Mouse (Mus musculus): ENCODE measurements around the gene Gal3st3. TPM values are rescaled to one million over a fixed set of nuclear protein-coding genes. Genes with fewer than 3 reads are reported as not detected.

Gene Gal3st3
- polyA plus RNA-seq, 1 experiment, result 62.3 TPM

DNA sequence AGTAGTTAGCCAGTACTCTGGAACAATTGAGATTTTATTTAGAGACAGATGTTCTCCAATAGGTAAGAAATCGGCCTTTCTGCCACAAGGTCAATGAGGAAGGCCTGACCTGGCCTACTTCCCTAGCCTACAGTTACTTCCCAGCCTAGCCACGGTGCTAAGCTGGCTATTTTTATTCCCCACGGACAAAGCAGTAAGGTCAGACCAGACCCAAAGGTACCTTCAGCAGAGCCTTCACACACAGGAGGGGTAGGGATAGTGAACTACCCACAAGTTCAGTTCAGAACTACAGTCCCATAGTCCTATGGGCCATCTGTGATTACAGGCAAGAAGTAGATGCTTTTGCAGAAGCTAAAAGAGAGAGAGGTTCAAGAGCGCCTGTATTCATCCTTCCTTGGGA is 24.2 kb upstream of the Gal3st3 start:
- H3K4me3 ChIP-seq (ENCODE audit: insufficient read depth, low read length), result no peak overlapping the region; the same call in 1 of the 2 replicates
- peaks cover 8% of the 10 kb centered on the region; the same call in 1 of the 2 replicates for H3K4me1 ChIP-seq (ENCODE audit: control insufficient read depth, insufficient read depth, low read length)
- peak overlapping the region; percentile 93 for H3K27ac ChIP-seq (ENCODE audit: insufficient read depth, low read length)
- TF ChIP-seq POLR2A (IDR thresholded peaks at IDR 0.05; ENCODE audit: extremely low read depth, insufficient read depth, low read length) (no peak), CTCF (IDR thresholded peaks at IDR 0.05; ENCODE audit: extremely low read depth, insufficient read depth, low read length) (no peak)

DNA sequence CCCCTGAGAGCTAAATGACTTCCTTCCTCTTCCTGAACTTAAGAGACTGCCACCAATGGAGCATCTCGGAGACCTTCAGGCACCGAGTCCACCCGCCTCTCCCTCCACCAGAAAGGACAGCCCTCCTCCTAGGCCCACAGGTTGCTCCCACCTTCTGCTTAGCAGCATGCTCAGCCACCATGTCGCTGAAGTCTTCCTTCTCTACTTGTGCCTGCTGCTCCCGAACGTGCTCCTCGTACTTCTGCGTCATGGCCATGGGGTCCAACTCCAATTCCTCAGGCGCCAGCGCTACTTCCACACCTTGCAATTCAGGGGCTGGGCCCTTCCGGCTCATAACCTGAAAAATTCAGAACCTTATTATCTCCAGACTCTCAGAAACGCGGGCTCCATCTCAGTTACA is 23.5 kb upstream of the Gal3st3 start:
- Histone ChIP-seq H3K27ac (ENCODE audit: insufficient read depth, low read length) (peak overlapping the region; percentile 93; the same call in 1 of the 2 replicates), H3K4me1 (ENCODE audit: control insufficient read depth, insufficient read depth, low read length) (peaks cover 6% of the 10 kb centered on the region; the same call in 1 of the 2 replicates), H3K4me3 (ENCODE audit: insufficient read depth, low read length) (no peak overlapping the region)
- TF ChIP-seq POLR2A (IDR thresholded peaks at IDR 0.05; ENCODE audit: extremely low read depth, insufficient read depth, low read length) (no peak), CTCF (IDR thresholded peaks at IDR 0.05; ENCODE audit: extremely low read depth, insufficient read depth, low read length) (no peak)

DNA sequence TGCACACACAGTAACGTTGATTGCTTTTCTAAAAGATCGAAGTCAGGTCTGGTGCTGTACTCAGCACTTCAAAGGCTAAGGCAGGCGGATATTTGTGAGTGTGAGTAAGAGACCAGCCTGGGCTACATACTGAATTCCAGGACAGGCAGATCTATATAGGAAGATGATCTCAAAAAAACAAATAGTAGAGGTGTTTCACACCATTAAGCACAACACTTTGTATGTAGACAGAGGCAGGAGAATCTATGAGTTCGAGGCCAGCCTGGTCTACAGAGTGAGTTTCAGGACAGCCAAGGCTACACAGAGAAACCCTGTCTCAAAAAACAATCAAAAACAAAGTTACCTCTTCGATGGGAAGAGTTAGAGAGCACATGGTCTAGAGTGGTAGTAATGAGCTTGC is 22.4 kb upstream of the Gal3st3 start:
- Histone ChIP-seq H3K4me3 (ENCODE audit: insufficient read depth, low read length) (no peak overlapping the region), H3K27ac (ENCODE audit: insufficient read depth, low read length) (no peak overlapping the region), H3K4me1 (ENCODE audit: control insufficient read depth, insufficient read depth, low read length) (peaks cover 5% of the 10 kb centered on the region; the same call in 1 of the 2 replicates)
- TF ChIP-seq POLR2A (IDR thresholded peaks at IDR 0.05; ENCODE audit: extremely low read depth, insufficient read depth, low read length) (no peak), CTCF (IDR thresholded peaks at IDR 0.05; ENCODE audit: extremely low read depth, insufficient read depth, low read length) (no peak)

DNA sequence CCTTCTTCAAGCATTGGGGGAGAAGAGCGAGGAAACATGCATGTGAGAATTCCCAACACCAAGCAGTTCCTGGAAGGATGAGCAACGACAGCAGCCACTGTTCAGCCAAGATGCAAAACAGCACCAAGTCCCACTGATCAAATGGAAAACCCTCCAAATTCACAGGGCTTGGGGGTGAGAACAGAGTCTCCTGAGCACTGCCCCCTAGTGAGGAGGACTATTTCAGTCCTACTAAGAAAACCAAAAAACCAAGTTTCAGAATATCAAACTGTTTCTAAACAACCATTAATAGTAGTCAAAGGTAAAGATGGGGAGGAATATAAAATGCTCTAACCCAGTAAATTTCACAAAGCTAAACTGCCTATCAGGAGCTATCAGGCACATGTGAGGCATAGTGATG is 21.6 kb upstream of the Gal3st3 start:
- no peak for TF ChIP-seq POLR2A (IDR thresholded peaks at IDR 0.05; ENCODE audit: extremely low read depth, insufficient read depth, low read length)

DNA sequence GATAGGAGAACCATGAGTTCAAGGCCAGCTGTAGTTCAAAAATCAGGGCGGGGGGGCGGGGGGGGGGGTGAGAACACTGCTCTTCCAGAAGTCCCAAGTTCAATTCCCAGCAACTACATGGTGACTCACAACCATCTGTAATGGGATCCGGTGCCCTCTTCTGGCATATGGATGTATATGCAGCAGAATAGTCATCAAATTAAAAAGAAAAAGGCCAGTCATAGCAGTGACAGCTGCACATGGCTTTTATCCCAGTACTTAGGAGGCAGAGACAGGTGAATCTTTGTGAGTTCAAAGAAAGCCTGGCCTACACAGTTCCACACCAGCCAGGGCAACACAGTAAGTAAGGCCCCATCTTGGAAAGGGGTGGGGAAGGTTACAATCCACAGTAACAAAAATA is 21.0 kb upstream of the Gal3st3 start:
- no peak overlapping the region for H3K4me3 ChIP-seq (ENCODE audit: insufficient read depth, low read length)
- H3K4me1 ChIP-seq (ENCODE audit: control insufficient read depth, insufficient read depth, low read length), result peaks cover 3% of the 10 kb centered on the region; the same call in 1 of the 2 replicates
- H3K27ac ChIP-seq (ENCODE audit: insufficient read depth, low read length), result no peak overlapping the region
- TF ChIP-seq POLR2A (IDR thresholded peaks at IDR 0.05; ENCODE audit: extremely low read depth, insufficient read depth, low read length) (no peak), CTCF (IDR thresholded peaks at IDR 0.05; ENCODE audit: extremely low read depth, insufficient read depth, low read length) (no peak)

More for the DNA sequence above, 21.6 kb upstream of the Gal3st3 start:
- H3K27ac ChIP-seq (ENCODE audit: insufficient read depth, low read length), result no peak overlapping the region
- H3K4me3 ChIP-seq (ENCODE audit: insufficient read depth, low read length), result no peak overlapping the region
- H3K4me1 ChIP-seq (ENCODE audit: control insufficient read depth, insufficient read depth, low read length), result peaks cover 3% of the 10 kb centered on the region; the same call in 1 of the 2 replicates

DNA sequence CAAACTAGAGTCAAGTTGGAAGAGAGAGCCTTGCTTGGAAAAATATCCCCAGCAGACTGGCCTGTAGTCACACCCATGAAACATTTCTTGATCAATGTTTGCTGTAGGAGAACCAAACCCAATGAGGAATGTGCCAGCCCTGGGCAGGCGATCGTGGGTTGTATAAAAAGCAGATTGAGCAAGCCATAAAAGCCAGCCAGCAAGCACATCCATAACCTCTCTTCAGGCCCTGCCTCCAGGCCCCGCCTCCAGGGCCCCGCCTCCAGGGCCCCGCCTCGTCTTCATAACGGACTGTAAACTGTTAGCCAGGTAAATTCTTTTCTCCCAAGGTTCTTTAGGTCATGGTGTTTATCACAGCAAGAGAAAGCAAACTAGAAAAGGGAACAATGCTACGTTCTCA is 19.8 kb upstream of the Gal3st3 start:
- H3K27ac ChIP-seq (ENCODE audit: insufficient read depth, low read length), result no peak overlapping the region
- no peak for TF ChIP-seq POLR2A (IDR thresholded peaks at IDR 0.05; ENCODE audit: extremely low read depth, insufficient read depth, low read length)
- no peak for TF ChIP-seq CTCF (IDR thresholded peaks at IDR 0.05; ENCODE audit: extremely low read depth, insufficient read depth, low read length)
- H3K4me3 ChIP-seq (ENCODE audit: insufficient read depth, low read length), result no peak overlapping the region
- H3K4me1 ChIP-seq (ENCODE audit: control insufficient read depth, insufficient read depth, low read length), result peaks cover 3% of the 10 kb centered on the region; the same call in 1 of the 2 replicates

DNA sequence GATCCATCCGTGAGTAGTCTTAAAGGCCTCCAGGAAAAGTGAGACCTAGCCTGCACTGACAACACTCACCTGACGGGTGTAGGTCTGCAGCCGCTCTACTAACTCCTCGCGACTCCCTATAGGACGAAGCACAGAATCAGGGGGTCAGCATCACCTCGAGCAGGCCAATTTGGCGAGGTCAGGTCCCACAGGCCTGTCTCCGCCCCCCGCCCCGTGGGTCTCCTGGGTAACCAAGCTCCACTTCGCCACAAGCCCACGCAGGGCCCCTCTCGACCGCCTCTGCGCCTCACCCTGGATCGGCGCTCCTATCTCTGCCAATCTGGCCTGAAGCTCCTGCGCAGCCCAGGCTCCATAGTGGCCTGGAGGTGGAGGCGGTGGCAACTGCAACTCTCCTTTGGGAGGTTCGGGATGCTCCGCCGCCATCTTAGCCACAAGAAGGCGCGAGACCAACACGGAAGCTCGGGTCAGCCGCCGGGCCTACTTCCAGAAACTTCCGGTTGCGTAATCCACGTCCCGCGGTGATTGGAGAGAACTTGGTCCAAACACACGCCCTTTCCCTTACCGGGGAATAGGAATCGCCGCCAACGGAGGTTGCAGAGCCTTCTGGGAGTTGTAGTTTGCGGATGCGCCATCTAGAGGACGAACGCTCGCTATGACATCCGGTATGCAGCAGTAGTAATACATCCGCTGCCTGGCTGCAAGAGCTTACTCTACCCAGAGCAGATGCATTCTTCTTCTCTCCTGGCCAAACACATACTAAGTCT is 3.0 kb upstream of the Gal3st3 start, which contains the start of gene Sf3b2:
Sf3b2 (minus strand) TSS at position 484 of the 764 bp plus-strand sequence.
- Histone ChIP-seq H3K27ac (ENCODE audit: insufficient read depth, low read length) (peak within 1 kb of the TSS; percentile 42), H3K4me1 (ENCODE audit: control insufficient read depth, insufficient read depth, low read length) (peaks cover 7% of the 10 kb centered on the region; the same call in 1 of the 2 replicates), H3K4me3 (ENCODE audit: insufficient read depth, low read length) (peak within 1 kb of the TSS; percentile 73)
- peak; percentile 75 for TF ChIP-seq CTCF (IDR thresholded peaks at IDR 0.05; ENCODE audit: extremely low read depth, insufficient read depth, low read length)
- peak; percentile 90 for TF ChIP-seq POLR2A (IDR thresholded peaks at IDR 0.05; ENCODE audit: extremely low read depth, insufficient read depth, low read length)

DNA sequence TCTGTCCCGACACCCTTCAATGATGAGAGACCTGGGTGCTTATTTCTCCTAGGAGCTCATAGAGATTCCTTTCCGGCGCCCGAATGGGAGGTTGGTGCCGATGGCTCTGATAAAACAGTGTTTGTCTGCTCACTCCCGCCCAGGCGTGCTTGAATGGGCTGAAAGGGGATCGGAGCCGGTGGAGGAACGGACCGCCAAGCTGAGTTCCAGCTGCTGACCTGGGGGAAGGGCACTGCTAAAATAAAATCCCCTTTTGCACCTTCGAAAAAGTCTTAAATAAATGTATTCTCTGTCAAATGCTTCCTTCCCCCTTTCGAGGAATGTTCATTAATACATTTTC is 2.4 kb upstream of the Gal3st3 start:
- H3K27ac ChIP-seq (ENCODE audit: insufficient read depth, low read length), result peak overlapping the region; percentile 35; the same call in 1 of the 2 replicates
- H3K4me3 ChIP-seq (ENCODE audit: insufficient read depth, low read length), result peak overlapping the region; percentile 73
- no peak for TF ChIP-seq CTCF (IDR thresholded peaks at IDR 0.05; ENCODE audit: extremely low read depth, insufficient read depth, low read length)
- no peak for TF ChIP-seq POLR2A (IDR thresholded peaks at IDR 0.05; ENCODE audit: extremely low read depth, insufficient read depth, low read length)
- H3K4me1 ChIP-seq (ENCODE audit: control insufficient read depth, insufficient read depth, low read length), result peaks cover 9% of the 10 kb centered on the region; the same call in 1 of the 2 replicates

DNA sequence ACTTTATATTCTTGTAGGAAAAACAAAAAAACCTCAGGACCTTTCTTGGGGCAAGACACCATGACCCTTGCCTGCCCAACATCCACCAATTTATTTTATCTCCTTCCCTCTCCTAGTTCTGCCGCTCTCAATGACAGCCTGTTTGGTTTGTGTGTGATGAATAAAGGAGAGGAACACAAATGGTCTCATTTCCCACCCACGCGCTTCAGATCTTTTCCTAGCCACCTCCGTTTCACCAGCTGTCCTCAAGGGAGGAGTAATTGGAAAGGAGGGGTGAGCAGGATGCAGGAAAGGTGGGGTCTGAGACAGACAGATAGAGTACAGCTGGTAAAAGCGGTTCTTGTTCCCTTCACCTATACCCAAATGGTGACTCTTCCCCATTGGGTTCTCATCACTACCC is 1.5 kb upstream of the Gal3st3 start:
- Histone ChIP-seq H3K27ac (ENCODE audit: insufficient read depth, low read length) (peak overlapping the region; percentile 76), H3K4me1 (ENCODE audit: control insufficient read depth, insufficient read depth, low read length) (peaks cover 9% of the 10 kb centered on the region; the same call in 1 of the 2 replicates), H3K4me3 (ENCODE audit: insufficient read depth, low read length) (no peak overlapping the region)
- TF ChIP-seq CTCF (IDR thresholded peaks at IDR 0.05; ENCODE audit: extremely low read depth, insufficient read depth, low read length) (no peak), POLR2A (IDR thresholded peaks at IDR 0.05; ENCODE audit: extremely low read depth, insufficient read depth, low read length) (peak; percentile 47; the same call in 1 of the 2 replicates)

DNA sequence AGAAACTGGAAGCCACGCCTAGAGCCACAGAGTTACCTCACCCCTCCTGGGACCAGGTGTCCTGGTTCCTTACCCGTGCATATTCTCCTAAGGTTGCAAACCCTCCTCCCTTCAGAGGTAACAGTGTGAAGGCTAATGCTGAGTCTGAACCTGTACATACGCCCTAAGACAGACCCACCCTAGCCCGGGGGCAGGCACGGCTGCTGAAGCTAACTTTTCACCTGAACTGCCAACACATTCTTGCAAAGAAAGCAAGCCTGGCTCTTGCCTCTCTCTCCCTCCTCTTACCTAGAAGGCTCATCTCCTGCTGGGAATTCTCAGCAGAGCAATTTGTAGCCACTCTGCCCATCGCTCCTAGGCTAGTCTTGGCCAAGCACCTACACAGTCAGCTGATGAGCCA is 2.5 kb downstream of the Gal3st3 start:
- H3K4me3 ChIP-seq (ENCODE audit: insufficient read depth, low read length), result no peak overlapping the region
- TF ChIP-seq CTCF (IDR thresholded peaks at IDR 0.05; ENCODE audit: extremely low read depth, insufficient read depth, low read length) (no peak), POLR2A (IDR thresholded peaks at IDR 0.05; ENCODE audit: extremely low read depth, insufficient read depth, low read length) (no peak)
- H3K27ac ChIP-seq (ENCODE audit: insufficient read depth, low read length), result no peak overlapping the region
- H3K4me1 ChIP-seq (ENCODE audit: control insufficient read depth, insufficient read depth, low read length), result peaks cover 9% of the 10 kb centered on the region; the same call in 1 of the 2 replicates
